Mouse (Mus musculus) forebrain, embryonic 14.5 days (tissue): ENCODE measurements around the gene Ptpn21. TPM values are rescaled to one million over a fixed set of nuclear protein-coding genes. Genes with fewer than 3 reads are reported as not detected.
A peak's percentile ranks its signal among the peaks of the same experiment; 100 is the strongest.

ENCODE experiments used
- ATAC-seq: fragments of 200-750 bp; cut with Nextera tagmentation; 2 replicates; pipeline ENCODE4 v1.8.0; 2017; ENCODE audit warnings: mild to moderate bottlenecking, moderate library complexity
- DNase-seq: peaks from one replicate; pipeline ENCODE4 v3.0.0-alpha.2; 2015; ENCODE audit warnings: low spot score
- H3K27ac ChIP-seq: fragments of 300-500 bp; sonication (generic); 2 replicates; pipeline ENCODE4 v1.5.1; 2014; ENCODE audit warnings: low read depth, mild to moderate bottlenecking, control low read depth, low read length, moderate library complexity
- H3K27me3 ChIP-seq: fragments of 300-500 bp; sonication (generic); replicated peaks from 2 replicates; pipeline ENCODE4 v1.6.1; 2014; ENCODE audit warnings: low read length, control low read depth, mixed read lengths; ENCODE audit not compliant: control insufficient read depth, insufficient read depth
- H3K36me3 ChIP-seq: fragments of 300-500 bp; sonication (generic); 2 replicates; pipeline ENCODE4 v1.6.1; 2014; ENCODE audit warnings: low read length, control low read depth; ENCODE audit not compliant: control insufficient read depth, insufficient read depth
- H3K4me1 ChIP-seq: fragments of 300-500 bp; sonication (generic); 2 replicates; pipeline ENCODE4 v1.6.1; 2014; ENCODE audit warnings: antibody characterized with exemption, low read length, control low read depth; ENCODE audit not compliant: control insufficient read depth, insufficient read depth
- H3K4me2 ChIP-seq: fragments of 300-500 bp; sonication (generic); 2 replicates; pipeline ENCODE4 v1.6.1; 2014; ENCODE audit warnings: mild to moderate bottlenecking, control low read depth, low read length
- H3K4me3 ChIP-seq: fragments of 300-500 bp; sonication (generic); 2 replicates; pipeline ENCODE4 v1.5.1; 2014; ENCODE audit warnings: low read depth, low read length, control low read depth
- H3K9ac ChIP-seq: fragments of 300-500 bp; sonication (generic); 2 replicates; pipeline ENCODE4 v1.6.1; 2014; ENCODE audit warnings: mild to moderate bottlenecking, low read length, control low read depth, moderate library complexity
- H3K9me3 ChIP-seq: fragments of 300-500 bp; sonication (generic); replicated peaks from 2 replicates; pipeline ENCODE4 v1.6.1; 2016; ENCODE audit warnings: low read length, control low read depth, mixed read lengths; ENCODE audit not compliant: control insufficient read depth
- WGBS: fragments of 180-500 bp; shearing (Covaris S2); extraction: QIAGEN DNeasy Blood & Tissue Kit; methylation state at CpG from one replicate; pipeline ENCODE4 v1.1.7; 2014; 5-methylcytosine and 5-hydroxymethylcytosine counted together
- polyA plus RNA-seq: library from polyadenylated mRNA; unstranded; fragments of >200 nt; fragmentation: Nextera tagmentation; extraction: Ambion mirVana; gene quantifications from 2 replicates; pipeline ENCODE4 v1.2.1, GENCODE M21; 2014

The Ptpn21 gene
- polyA plus RNA-seq, 1 experiment from 2014 or later, result 3.2 TPM

DNA sequence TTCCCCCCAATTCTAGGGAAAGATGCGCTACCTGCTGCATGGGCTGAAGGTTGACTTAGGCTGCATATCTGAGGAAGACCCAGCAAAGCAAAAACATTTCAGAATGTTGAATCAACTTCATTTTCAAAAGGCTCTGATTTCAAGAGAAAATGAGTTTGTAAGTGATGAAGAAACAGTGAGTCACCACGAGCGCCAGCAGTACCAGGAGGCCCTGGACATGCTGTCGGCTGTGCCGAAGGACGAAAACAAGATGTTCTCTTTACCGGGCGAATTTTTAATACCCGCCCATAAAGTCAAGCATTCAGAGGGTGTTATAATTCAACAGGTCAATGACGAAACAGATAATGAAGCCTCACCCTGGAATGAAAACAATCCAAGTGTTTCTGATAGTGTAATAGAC is 68.1 kb downstream of the Ptpn21 start:
- 95% methylated on average over 10 of the region's 10 CpGs for WGBS
- DNase-seq, result no peak

DNA sequence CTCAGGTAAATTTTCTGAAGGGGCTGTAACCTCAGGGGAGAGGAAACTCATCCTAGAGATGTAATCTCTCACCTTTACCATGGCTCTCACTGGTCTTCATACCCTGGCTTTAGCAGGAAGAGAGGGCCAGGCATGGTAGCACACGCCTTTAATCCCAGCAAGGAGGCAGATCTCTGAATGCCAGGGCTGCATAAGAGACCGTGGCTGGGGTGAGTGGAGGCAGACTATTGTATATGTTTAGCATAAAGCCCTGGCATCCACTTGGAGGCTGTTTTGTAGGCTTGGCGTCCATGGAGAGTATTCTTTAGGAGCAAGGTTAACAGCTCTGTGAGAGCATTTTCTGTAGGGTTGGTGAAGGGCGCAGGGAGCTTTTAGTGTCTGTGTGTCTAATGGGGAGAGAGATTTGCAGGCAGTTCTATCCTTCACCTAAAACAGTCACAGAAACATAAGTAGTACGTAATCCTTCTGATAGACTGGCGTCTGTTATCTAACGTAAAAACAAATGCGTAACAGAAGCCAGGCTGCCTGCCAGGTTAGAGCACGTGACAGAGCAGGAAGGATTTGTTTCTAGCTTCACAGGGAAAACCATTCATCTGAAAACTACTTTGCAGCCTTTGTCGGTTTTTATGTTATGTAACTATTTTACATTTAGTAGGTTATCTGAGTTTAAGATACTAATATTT is 68.9 kb downstream of the Ptpn21 start:
- no peaks in the 10 kb centered on the region for H3K9me3 ChIP-seq
- WGBS, result 62% methylated on average over 10 of the region's 10 CpGs
- H3K27ac ChIP-seq, result no peak overlapping the region
- no peak overlapping the region for H3K9ac ChIP-seq
- H3K36me3 ChIP-seq, result peaks cover 25% of the 10 kb centered on the region
- H3K4me1 ChIP-seq, result no peaks in the 10 kb centered on the region
- H3K27me3 ChIP-seq, result no peaks in the 10 kb centered on the region
- H3K4me3 ChIP-seq, result no peak overlapping the region
- peak; percentile 50 for ATAC-seq
- peak; percentile 71 for DNase-seq
- no peak overlapping the region for H3K4me2 ChIP-seq

More for the DNA sequence above, 68.1 kb downstream of the Ptpn21 start:
- H3K9me3 ChIP-seq, result no peaks in the 10 kb centered on the region
- no peak for ATAC-seq
- no peak overlapping the region for H3K9ac ChIP-seq
- H3K36me3 ChIP-seq, result peaks cover 20% of the 10 kb centered on the region
- H3K4me1 ChIP-seq, result no peaks in the 10 kb centered on the region
- no peaks in the 10 kb centered on the region for H3K27me3 ChIP-seq
- H3K27ac ChIP-seq, result no peak overlapping the region
- no peak overlapping the region for H3K4me2 ChIP-seq
- no peak overlapping the region for H3K4me3 ChIP-seq

DNA sequence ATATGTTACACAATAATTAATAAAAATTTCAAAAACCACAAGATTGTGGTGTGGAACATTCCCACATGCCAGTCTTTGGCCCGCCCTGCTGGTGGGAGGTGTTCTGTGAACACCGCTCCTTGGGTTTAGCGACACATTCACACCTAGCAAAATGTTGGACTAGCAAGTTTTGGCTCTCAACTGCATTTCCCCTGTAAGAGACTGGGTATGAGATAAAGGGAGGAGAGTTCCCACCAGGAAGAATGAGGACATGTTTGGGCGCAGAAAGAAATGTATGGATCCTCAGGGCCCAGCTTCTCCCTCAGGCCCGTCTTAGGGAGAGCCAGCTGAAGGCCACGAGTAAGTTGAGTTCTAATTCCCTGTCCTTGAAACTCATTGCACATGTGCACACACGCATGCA is 74.6 kb downstream of the Ptpn21 start:
- no peak overlapping the region for H3K4me2 ChIP-seq
- no peak for DNase-seq
- H3K27ac ChIP-seq, result no peak overlapping the region
- no peak for ATAC-seq
- H3K4me1 ChIP-seq, result no peaks in the 10 kb centered on the region
- no peaks in the 10 kb centered on the region for H3K9me3 ChIP-seq
- peaks cover 36% of the 10 kb centered on the region for H3K36me3 ChIP-seq
- H3K27me3 ChIP-seq, result no peaks in the 10 kb centered on the region
- H3K9ac ChIP-seq, result no peak overlapping the region
- no peak overlapping the region for H3K4me3 ChIP-seq
- 91% methylated on average over 7 of the region's 7 CpGs for WGBS

DNA sequence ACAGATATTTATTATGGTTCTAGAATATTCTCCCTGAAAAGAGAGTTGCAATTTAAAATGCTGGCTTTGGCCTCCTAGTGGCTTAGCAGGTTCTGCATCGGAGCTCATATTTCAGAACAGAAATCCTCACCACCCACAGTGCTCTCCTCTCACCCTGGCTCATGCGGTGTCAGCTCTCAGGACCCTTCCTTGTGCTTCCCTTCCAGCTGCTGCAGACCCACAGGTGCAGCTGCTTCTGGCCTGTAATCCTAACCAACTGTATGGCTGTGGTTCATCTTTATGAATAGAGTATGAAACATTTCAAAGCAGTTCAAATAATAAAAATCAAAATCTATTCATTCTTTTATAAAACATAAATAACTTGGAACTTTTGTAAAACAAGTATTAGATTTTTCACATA is 80.3 kb downstream of the Ptpn21 start:
- Histone ChIP-seq H3K4me3 (no peak overlapping the region), H3K27me3 (no peaks in the 10 kb centered on the region), H3K36me3 (peaks cover 16% of the 10 kb centered on the region), H3K4me2 (no peak overlapping the region), H3K9ac (no peak overlapping the region), H3K4me1 (no peaks in the 10 kb centered on the region), H3K27ac (no peak overlapping the region), H3K9me3 (no peaks in the 10 kb centered on the region)
- WGBS, result 74% methylated on average over 2 of the region's 2 CpGs
- DNase-seq (no peak), ATAC-seq (no peak)

DNA sequence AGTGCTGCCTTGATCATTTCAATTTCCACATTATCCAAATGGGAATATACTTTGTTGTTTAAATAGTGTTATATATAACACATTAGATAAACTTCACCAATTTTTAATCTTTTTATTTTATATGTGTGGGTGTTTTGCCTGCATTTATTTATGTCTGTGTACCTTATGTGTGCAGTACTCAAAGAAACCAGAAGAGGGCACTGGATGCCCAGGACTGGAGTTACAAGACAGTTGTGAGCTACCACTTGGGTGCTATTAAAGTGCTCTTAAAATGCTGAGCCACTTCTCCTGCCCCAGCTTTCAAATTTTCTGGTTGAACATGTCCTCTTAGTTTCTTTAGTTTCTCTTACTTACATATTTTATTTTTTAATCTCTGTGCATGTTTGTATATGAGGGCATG is 92.4 kb downstream of the Ptpn21 start:
- ATAC-seq (no peak), DNase-seq (no peak)
- no peaks in the 10 kb centered on the region for H3K27me3 ChIP-seq
- H3K4me3 ChIP-seq, result no peak overlapping the region
- H3K27ac ChIP-seq, result no peak overlapping the region
- peaks cover 10% of the 10 kb centered on the region; the same call in 1 of the 2 replicates for H3K36me3 ChIP-seq
- H3K9me3 ChIP-seq, result no peaks in the 10 kb centered on the region
- no peak overlapping the region for H3K9ac ChIP-seq
- H3K4me2 ChIP-seq, result no peak overlapping the region
- H3K4me1 ChIP-seq, result no peaks in the 10 kb centered on the region

DNA sequence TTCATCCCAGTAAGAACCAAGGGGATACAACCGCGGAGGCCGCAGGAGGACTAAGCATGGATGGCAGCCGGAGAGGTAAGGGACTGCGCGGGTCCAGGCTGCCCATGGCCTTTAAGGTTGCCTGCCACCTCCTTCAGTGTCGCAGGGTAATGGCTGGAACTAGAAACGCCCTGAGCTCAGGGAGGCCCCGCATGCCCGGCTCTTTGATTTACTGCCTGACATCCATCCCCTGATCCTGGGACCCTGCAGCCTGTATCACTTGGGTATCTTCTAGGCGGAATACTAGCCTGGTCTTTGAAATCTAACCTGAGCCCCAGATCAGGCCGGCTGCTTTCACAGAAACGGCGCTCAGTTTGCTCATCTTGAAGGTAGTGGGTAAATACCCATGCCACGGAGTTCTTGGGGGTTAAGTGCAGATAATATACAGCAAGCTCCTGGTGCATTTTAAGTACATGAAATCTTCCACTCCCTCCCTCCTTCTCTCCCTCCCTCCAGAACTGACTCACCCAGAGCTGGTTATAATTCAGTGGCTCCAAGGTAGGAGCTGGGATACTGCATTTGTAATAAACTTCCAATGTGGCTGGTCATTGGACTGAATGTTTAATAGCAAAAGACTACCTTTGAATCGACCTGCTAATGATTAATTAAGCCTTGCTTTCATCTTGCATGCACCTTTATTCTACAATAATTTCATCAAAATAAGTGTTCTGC is 108.8 kb downstream of the Ptpn21 start:
- ATAC-seq (peak; percentile 85), DNase-seq (no peak)
- Histone ChIP-seq H3K27ac (peak overlapping the region; percentile 41; the same call in 1 of the 2 replicates), H3K4me3 (peak overlapping the region; percentile 72), H3K27me3 (no peaks in the 10 kb centered on the region), H3K4me2 (peak overlapping the region; percentile 53), H3K36me3 (peaks cover 11% of the 10 kb centered on the region; the same call in 1 of the 2 replicates), H3K4me1 (no peaks in the 10 kb centered on the region), H3K9ac (peak overlapping the region; percentile 82), H3K9me3 (peaks cover 3% of the 10 kb centered on the region; the same call in 1 of the 2 replicates)
- WGBS, result 2% methylated on average over 16 of the region's 16 CpGs

DNA sequence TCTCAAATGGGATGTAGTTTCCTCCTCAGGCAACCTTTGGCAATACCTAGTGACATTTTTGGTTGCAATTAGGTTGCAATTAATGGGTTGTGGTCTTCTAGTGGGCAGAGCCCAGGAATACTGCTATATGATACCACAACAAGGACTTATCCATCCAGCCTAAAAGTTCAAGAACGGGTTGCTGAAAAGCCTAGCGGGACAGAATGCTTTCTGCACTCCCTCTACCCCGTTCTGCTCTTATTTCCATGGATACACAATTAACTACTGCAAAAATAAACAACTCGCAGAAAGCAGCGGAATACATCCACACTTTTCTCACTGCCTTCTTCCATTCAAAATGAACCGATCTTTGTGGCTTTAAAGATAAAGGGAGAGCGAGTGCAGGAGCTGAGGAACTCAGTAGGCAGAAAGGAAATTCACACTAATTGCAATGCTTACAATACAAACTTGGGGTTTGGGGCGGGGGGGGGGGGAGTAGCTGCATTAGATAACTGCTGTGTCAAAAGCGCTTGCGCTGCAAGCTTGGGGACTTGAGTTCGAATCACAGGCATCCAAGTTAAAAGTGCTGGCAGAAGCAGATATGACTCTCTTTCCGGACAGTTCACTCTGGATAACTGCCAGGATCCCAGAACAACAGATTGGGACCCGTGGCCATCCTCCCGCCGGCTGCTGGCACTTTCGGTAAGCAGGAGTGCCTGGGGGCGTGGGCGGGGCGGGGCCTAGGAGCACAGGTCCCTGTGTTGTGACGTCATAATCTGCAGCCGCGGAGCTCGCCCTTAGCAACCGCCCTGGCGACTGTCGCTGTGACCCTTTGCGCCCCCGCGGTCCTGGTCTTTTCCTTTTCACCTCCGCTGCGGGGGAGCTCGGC is 109.6 kb downstream of the Ptpn21 start, which contains the start of gene Spata7:
Gene Spata7, plus strand, starts transcription at position 766 of the 868 bp plus-strand sequence.
- Histone ChIP-seq H3K9ac (peak within 1 kb of the TSS; percentile 82), H3K27ac (peak within 1 kb of the TSS; percentile 41; the same call in 1 of the 2 replicates), H3K36me3 (peaks cover 4% of the 10 kb centered on the region; the same call in 1 of the 2 replicates), H3K4me2 (peak within 1 kb of the TSS; percentile 53), H3K9me3 (peaks cover 3% of the 10 kb centered on the region; the same call in 1 of the 2 replicates), H3K27me3 (no peaks in the 10 kb centered on the region), H3K4me3 (peak within 1 kb of the TSS; percentile 72), H3K4me1 (no peaks in the 10 kb centered on the region)
- WGBS, result 2% methylated on average over 32 of the region's 32 CpGs
- peak; percentile 91 for DNase-seq
- peak; percentile 96 for ATAC-seq
